Mouse (Mus musculus): Measurements from ENCODE around the gene Sf3b4. TPM values are rescaled to one million over a fixed set of nuclear protein-coding genes. Genes with fewer than 3 reads are reported as not detected.

Gene Sf3b4
- polyA plus RNA-seq, 1 experiment from 2014 or later, result 125 TPM

DNA sequence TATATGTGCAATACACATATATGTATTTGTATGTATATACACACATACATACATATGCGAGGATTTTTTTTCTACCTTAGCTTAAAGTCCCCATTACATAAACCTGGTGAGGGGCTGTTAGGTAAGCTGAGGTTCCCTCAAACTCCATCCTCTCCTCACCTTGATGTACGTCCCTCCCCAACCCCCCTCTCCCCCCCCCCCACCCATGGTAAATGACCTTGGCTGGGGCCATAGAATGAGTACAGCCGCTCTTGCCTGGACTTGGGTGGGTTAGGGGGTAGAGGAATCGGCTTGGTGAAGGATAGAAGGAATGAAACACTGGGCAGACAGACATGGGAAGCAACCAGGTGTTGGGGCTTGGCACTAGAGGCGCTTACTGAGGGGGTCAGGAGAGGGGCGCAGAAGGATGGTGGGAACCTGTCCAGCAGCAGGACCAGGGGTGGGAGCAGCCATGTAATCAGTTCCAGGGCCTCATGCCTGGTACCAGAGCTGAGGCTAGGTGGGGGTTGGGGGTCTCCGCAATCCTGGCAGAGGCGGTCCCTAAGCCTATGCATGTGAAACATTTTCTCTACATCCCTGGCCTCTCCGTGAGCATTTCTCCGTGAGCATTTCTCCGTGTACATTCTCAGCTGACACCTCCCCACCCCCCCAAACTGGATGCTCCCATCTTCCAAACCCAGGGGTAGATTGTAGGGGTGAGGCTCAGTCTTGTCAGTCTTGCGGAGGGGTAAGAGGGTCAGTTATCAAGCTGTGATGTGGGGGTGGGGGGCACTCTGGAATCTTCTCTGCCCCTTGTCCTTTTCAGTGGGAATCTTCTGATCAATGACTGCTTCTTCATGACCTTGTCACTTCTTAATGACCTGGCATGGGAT is 9.6 kb downstream of the Sf3b4 start:
- no peak for ATAC-seq (ENCODE audit: insufficient read depth, low FRiP score)
- Histone ChIP-seq H3K36me3 (ENCODE audit: control insufficient read depth, insufficient read depth, low read length) (peaks cover 7% of the 10 kb centered on the region; the same call in 1 of the 2 replicates), H3K27ac (ENCODE audit: low read length) (no peak overlapping the region), H3K9me3 (replicated peaks; ENCODE audit: control insufficient read depth, low read length) (no peaks in the 10 kb centered on the region), H3K4me3 (replicated peaks; ENCODE audit: low read length) (peak overlapping the region; percentile 55), H3K9ac (ENCODE audit: low read length) (peak overlapping the region; percentile 75), H3K4me2 (ENCODE audit: low read depth, low read length) (peak overlapping the region; percentile 72), H3K27me3 (ENCODE audit: control insufficient read depth, insufficient read depth, low read length) (no peaks in the 10 kb centered on the region), H3K4me1 (ENCODE audit: control insufficient read depth, insufficient read depth, low read length) (peaks cover 17% of the 10 kb centered on the region)
- WGBS, result 32% methylated on average over 12 of the region's 12 CpGs

DNA sequence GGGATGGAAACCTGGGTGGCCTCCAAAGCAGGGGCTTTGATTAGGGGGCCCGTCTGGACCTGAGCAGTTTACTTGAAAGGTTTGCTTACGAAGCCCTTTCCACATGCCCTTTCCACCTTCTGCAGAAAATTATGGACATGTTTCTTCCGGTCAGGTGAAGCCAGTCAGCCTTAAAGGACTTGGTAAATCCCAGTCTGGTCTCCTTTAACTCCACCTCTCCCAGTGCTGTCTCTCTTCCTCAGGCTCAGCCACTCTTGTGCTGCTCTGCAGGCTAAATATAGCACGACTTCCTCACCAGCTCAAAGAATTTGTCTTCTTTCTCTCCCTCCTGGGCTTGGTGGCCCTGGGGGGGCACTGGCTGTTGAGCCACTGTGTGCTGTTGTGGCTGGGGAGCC is 10.2 kb downstream of the Sf3b4 start:
- Histone ChIP-seq H3K27ac (ENCODE audit: low read length) (no peak overlapping the region), H3K9ac (ENCODE audit: low read length) (no peak overlapping the region), H3K4me1 (ENCODE audit: control insufficient read depth, insufficient read depth, low read length) (peaks cover 17% of the 10 kb centered on the region), H3K36me3 (ENCODE audit: control insufficient read depth, insufficient read depth, low read length) (peaks cover 7% of the 10 kb centered on the region; the same call in 1 of the 2 replicates), H3K4me3 (replicated peaks; ENCODE audit: low read length) (no peak overlapping the region), H3K4me2 (ENCODE audit: low read depth, low read length) (peak overlapping the region; percentile 72), H3K9me3 (replicated peaks; ENCODE audit: control insufficient read depth, low read length) (no peaks in the 10 kb centered on the region), H3K27me3 (ENCODE audit: control insufficient read depth, insufficient read depth, low read length) (no peaks in the 10 kb centered on the region)
- WGBS, result 19% methylated on average over 4 of the region's 4 CpGs
- no peak for ATAC-seq (ENCODE audit: insufficient read depth, low FRiP score)

DNA sequence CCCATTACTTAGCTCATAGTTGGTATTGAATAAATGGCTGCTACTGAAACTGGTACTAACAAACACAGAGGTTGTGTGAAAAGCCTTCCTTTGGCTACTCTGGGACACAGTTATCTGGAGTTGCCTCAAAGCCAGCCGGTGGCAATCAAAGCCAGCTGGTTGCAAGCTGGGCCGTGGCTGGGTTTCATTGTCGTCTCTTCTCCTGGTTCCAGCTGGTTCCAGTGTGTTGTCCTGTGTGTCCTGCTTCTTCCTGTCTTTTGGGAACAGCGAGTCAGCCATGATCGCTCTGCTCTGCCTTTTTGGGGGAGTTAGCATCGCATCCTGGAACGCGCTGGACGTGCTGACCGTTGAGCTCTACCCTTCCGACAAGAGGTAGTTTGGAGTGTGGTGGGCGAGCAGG is 20.8 kb downstream of the Sf3b4 start:
- no peak overlapping the region for H3K4me2 ChIP-seq (ENCODE audit: low read depth, low read length)
- ATAC-seq (ENCODE audit: insufficient read depth, low FRiP score), result no peak
- no peak overlapping the region for H3K27ac ChIP-seq (ENCODE audit: low read length)
- no peaks in the 10 kb centered on the region for H3K9me3 ChIP-seq (replicated peaks; ENCODE audit: control insufficient read depth, low read length)
- H3K9ac ChIP-seq (ENCODE audit: low read length), result no peak overlapping the region
- peaks cover 7% of the 10 kb centered on the region for H3K4me1 ChIP-seq (ENCODE audit: control insufficient read depth, insufficient read depth, low read length)
- H3K36me3 ChIP-seq (ENCODE audit: control insufficient read depth, insufficient read depth, low read length), result no peaks in the 10 kb centered on the region
- H3K4me3 ChIP-seq (replicated peaks; ENCODE audit: low read length), result no peak overlapping the region
- 56% methylated on average over 12 of the region's 12 CpGs for WGBS
- no peaks in the 10 kb centered on the region for H3K27me3 ChIP-seq (ENCODE audit: control insufficient read depth, insufficient read depth, low read length)

DNA sequence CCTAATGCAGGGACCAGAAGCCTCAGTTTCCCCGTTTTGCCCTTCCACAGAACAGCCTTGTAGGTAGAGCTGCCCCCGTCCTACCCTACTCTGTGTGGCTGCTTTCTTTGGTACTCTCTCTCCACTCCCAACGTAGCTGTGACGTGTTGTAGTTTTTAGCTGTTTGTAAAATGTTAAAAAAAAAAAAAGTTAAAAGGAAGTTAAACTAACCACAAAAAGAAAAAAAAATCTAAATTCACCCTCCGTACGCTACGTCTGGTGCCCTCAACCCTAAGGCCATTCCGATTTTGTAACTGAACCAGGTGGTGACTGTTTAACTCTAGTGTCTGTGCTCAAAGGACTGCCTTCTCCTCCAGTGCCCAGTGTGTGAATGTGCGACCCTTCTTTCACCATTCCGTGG is 22.8 kb downstream of the Sf3b4 start:
- Histone ChIP-seq H3K9me3 (replicated peaks; ENCODE audit: control insufficient read depth, low read length) (no peaks in the 10 kb centered on the region), H3K4me1 (ENCODE audit: control insufficient read depth, insufficient read depth, low read length) (peaks cover 7% of the 10 kb centered on the region), H3K4me2 (ENCODE audit: low read depth, low read length) (no peak overlapping the region), H3K9ac (ENCODE audit: low read length) (no peak overlapping the region), H3K27me3 (ENCODE audit: control insufficient read depth, insufficient read depth, low read length) (no peaks in the 10 kb centered on the region), H3K36me3 (ENCODE audit: control insufficient read depth, insufficient read depth, low read length) (no peaks in the 10 kb centered on the region), H3K27ac (ENCODE audit: low read length) (no peak overlapping the region), H3K4me3 (replicated peaks; ENCODE audit: low read length) (no peak overlapping the region)
- WGBS, result 79% methylated on average over 10 of the region's 10 CpGs
- ATAC-seq (ENCODE audit: insufficient read depth, low FRiP score), result no peak

DNA sequence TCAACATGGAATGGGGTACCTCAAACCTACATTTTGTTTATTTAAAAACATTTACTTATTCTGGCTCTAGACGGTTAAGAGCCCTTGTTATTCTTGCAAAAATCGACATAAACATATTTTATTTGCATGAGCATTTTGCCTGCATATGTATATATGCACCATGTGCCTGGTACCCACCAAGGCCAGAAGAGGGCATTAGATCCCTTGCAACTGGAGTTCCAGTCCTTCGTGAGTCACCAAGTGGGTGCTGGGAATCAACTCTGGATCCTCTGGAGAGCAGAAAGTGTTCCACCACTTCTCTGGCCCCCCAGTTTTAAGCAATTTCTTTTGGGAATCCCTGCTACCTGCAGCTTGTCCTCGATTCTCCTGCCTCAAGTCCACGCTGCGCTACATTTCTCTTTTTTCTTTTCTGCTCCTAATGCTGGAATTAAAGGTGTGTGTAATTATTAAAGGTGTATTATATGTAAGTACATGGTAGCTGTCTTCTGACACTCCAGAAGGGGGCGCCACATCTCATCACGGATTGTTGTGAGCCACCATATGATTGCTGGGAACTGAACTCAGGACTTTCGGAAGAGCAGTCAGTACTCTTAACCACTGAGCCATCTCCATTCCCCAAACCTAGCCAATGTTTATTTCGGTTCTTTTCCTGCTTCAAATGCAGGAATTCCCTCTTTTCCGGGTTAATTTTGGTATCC is 23.6 kb downstream of the Sf3b4 start:
- peaks cover 7% of the 10 kb centered on the region for H3K4me1 ChIP-seq (ENCODE audit: control insufficient read depth, insufficient read depth, low read length)
- no peak overlapping the region for H3K9ac ChIP-seq (ENCODE audit: low read length)
- H3K4me3 ChIP-seq (replicated peaks; ENCODE audit: low read length), result no peak overlapping the region
- 90% methylated on average over 11 of the region's 11 CpGs for WGBS
- no peak for ATAC-seq (ENCODE audit: insufficient read depth, low FRiP score)
- H3K9me3 ChIP-seq (replicated peaks; ENCODE audit: control insufficient read depth, low read length), result no peaks in the 10 kb centered on the region
- no peaks in the 10 kb centered on the region for H3K36me3 ChIP-seq (ENCODE audit: control insufficient read depth, insufficient read depth, low read length)
- no peak overlapping the region for H3K27ac ChIP-seq (ENCODE audit: low read length)
- no peak overlapping the region for H3K4me2 ChIP-seq (ENCODE audit: low read depth, low read length)
- H3K27me3 ChIP-seq (ENCODE audit: control insufficient read depth, insufficient read depth, low read length), result no peaks in the 10 kb centered on the region

DNA sequence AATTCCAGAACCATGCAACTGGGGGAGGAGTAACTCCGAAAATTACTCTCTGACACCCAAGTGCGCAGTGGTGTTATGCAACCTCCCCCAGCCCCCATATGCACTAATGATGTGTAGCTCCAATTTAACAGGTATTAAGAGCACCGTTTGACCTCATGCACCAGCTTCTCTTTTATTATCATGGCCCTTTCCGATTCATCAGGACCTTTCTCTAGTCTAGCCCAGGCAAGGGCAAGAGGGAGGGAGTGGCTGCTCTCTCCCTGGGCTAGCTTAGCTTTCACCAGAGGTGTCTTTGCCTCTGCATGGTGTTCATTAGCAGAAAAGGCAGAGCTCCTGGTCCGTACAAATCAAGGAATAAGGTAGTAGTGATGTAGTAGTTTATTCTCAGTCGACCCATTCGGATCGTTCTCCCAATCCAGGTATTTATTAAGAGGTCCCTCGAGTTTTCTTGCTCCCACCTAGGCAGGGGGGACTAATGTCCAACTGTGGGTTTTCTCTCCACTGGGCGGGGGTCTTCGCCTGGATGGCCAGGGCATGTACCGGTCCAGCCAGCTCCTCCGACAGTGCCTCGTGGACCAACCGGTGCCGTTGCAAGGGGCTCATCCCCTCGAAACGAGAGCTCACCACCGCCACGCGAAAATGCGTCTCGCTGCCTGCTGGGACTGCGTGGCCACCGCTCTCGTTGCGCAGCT is 24.5 kb downstream of the Sf3b4 start:
- WGBS, result 18% methylated on average over 27 of the region's 27 CpGs
- H3K4me2 ChIP-seq (ENCODE audit: low read depth, low read length), result peak overlapping the region; percentile 99
- H3K9me3 ChIP-seq (replicated peaks; ENCODE audit: control insufficient read depth, low read length), result no peaks in the 10 kb centered on the region
- ATAC-seq (ENCODE audit: insufficient read depth, low FRiP score), result no peak
- H3K27ac ChIP-seq (ENCODE audit: low read length), result peak overlapping the region; percentile 95
- H3K36me3 ChIP-seq (ENCODE audit: control insufficient read depth, insufficient read depth, low read length), result no peaks in the 10 kb centered on the region
- no peaks in the 10 kb centered on the region for H3K27me3 ChIP-seq (ENCODE audit: control insufficient read depth, insufficient read depth, low read length)
- H3K9ac ChIP-seq (ENCODE audit: low read length), result peak overlapping the region; percentile 82
- H3K4me1 ChIP-seq (ENCODE audit: control insufficient read depth, insufficient read depth, low read length), result peaks cover 7% of the 10 kb centered on the region
- H3K4me3 ChIP-seq (replicated peaks; ENCODE audit: low read length), result peak overlapping the region; percentile 79

DNA sequence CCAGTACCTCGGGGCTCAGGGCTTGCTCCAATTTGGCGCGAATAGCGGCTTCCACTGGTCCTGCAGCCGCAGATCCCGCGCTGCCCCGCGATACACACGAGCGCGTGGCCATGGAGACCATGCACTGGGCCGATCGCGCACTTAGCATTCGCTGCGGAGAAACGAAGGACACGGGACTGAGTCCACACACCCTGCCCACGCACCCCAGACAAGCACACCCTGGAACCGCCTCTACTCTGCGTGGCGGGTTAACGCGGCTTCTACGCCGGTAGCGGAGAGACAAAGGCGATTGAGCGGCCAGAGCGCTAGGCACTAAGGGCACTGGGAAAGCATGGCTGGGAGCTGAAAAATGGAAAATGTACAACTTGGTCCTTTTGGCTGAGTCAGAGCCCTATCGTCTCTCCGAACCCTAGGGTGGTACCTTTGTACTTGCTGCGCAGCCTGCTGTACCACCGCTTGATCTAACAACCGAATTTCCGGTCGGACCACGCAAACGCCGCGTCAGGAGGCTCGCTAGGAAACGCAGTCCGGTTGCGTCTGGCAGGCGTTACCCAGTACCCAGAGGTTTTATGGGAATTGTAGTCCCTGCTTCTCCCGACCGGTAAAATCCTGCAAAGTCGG is 25.1 kb downstream of the Sf3b4 start:
- Histone ChIP-seq H3K9ac (ENCODE audit: low read length) (peak overlapping the region; percentile 82), H3K27me3 (ENCODE audit: control insufficient read depth, insufficient read depth, low read length) (no peaks in the 10 kb centered on the region), H3K36me3 (ENCODE audit: control insufficient read depth, insufficient read depth, low read length) (no peaks in the 10 kb centered on the region), H3K4me2 (ENCODE audit: low read depth, low read length) (peak overlapping the region; percentile 99), H3K4me3 (replicated peaks; ENCODE audit: low read length) (peak overlapping the region; percentile 79), H3K27ac (ENCODE audit: low read length) (peak overlapping the region; percentile 95), H3K4me1 (ENCODE audit: control insufficient read depth, insufficient read depth, low read length) (peaks cover 7% of the 10 kb centered on the region), H3K9me3 (replicated peaks; ENCODE audit: control insufficient read depth, low read length) (no peaks in the 10 kb centered on the region)
- WGBS, result under 1% methylated on average over 50 of the region's 50 CpGs
- ATAC-seq (ENCODE audit: insufficient read depth, low FRiP score), result peak; percentile 93

DNA sequence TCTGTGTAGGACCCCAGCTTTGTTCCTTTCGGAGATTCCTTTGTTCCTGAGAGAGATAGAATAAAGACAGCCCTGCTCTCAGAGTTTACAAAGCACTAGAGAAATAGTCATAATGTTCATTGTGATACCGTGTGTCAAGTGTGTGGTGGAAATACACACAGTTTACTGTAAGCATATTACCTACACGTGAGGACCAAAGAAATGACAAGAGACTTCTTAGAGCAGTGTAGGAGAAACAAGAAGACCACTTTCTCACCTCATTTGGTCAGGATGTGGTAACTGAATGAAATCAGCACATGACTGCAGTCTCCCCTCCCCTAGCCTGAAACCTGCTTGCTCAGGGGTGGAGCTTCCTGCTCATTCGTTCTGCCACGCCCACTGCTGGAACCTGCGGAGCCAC is 26.0 kb downstream of the Sf3b4 start:
- Histone ChIP-seq H3K9ac (ENCODE audit: low read length) (peak overlapping the region; percentile 33; the same call in 1 of the 2 replicates), H3K4me2 (ENCODE audit: low read depth, low read length) (peak overlapping the region; percentile 99), H3K9me3 (replicated peaks; ENCODE audit: control insufficient read depth, low read length) (no peaks in the 10 kb centered on the region), H3K27me3 (ENCODE audit: control insufficient read depth, insufficient read depth, low read length) (no peaks in the 10 kb centered on the region), H3K4me1 (ENCODE audit: control insufficient read depth, insufficient read depth, low read length) (peaks cover 7% of the 10 kb centered on the region), H3K4me3 (replicated peaks; ENCODE audit: low read length) (peak overlapping the region; percentile 79), H3K36me3 (ENCODE audit: control insufficient read depth, insufficient read depth, low read length) (no peaks in the 10 kb centered on the region), H3K27ac (ENCODE audit: low read length) (peak overlapping the region; percentile 71)
- 13% methylated on average over 6 of the region's 6 CpGs for WGBS
- peak; percentile 34; the same call in 1 of the 2 replicates for ATAC-seq (ENCODE audit: insufficient read depth, low FRiP score)

Measured in stomach, embryonic 16.5 days (tissue).